In the genomic region with DNA sequence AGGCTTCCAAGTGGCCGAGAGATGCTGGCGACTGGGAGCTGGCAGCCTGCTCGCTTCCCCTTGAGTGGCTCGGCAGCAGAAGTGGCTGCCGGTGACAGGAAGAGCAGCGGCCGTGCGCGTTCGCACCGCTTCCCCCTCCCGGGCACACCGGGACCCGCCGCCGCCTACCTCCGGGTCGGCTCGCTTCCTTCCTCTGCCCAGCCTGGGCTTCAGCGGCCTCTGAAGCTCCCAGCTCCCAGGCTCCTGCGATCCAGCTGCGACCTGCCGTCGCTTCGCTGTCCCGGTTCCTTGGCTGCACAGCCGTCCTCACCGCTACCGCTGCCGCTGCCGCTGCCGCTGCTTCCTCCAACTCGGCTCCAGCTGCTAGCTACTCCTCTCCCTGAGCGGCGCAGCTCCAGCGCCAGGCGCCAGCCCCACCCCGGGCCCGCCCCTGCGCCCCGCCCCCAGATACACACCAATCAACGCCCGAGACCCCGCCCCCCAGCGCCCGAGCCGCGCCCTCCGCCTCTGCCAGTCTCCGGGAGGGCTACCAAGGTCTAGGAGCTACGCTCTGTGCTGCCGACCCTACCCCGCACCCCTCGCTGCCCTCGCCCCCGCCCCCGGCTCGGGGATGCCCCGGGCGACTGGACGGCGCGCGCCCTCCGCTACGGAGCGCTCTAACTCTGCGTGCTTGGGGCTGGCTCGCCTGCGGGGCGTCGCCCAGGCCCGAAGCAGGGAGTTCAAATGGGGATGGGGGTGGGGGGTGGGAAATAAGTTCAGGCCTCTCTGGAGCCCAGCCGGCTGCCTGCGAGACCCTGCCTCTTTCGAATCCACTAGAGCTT, we compare ENCODE assay signal across 1 mouse cellular context.
TF ChIP-seq lines count a peak whose summit lies in the region.

A gene (minus strand): TSS at position 409 of the 821 bp plus-strand sequence.

TF ChIP-seq in CH12.LX, 34 proteins besides CTCF, POLR2A, EP300 and RAD21 (continued from another document):
- TF ChIP-seq MXI1 (IDR thresholded peaks at IDR 0.05; ENCODE audit: low read depth, low read length) (peak; percentile 20; the same call in 1 of the 2 replicates), NRF1 (IDR thresholded peaks at IDR 0.05; ENCODE audit: low read depth, low read length) (peak; percentile 42; the same call in 1 of the 2 replicates), CHD2 (IDR thresholded peaks at IDR 0.05; ENCODE audit: low read length) (peak; percentile 68), TCF12 (IDR thresholded peaks at IDR 0.05; ENCODE audit: low read depth, low read length) (peak; percentile 87), SIN3A (IDR thresholded peaks at IDR 0.05; ENCODE audit: low read length) (peak; percentile 2; the same call in 1 of the 2 replicates), SMC3 (IDR thresholded peaks at IDR 0.05; ENCODE audit: low read depth, low read length) (peak; percentile 24), ZMIZ1 (IDR thresholded peaks at IDR 0.05; ENCODE audit: low read depth, low read length) (peak; percentile 85; the same call in 1 of the 2 replicates), TBP (conservative IDR thresholded peaks at IDR 0.05; ENCODE audit: low read depth, low read length) (0 out of 2 replicates have a peak, but pooled peaks have one; percentile 52), NELFE (IDR thresholded peaks at IDR 0.05; ENCODE audit: low read depth, low read length) (peak; percentile 80), MAZ (IDR thresholded peaks at IDR 0.05; ENCODE audit: low read depth, low read length) (peak; percentile 93), PAX5 (IDR thresholded peaks at IDR 0.05; ENCODE audit: low read length) (no peak)
